Mouse (Mus musculus) heart, embryonic 11.5 days (tissue): ENCODE data around the gene Slc2a1. TPM values are rescaled to one million over a fixed set of nuclear protein-coding genes. Genes with fewer than 3 reads are reported as not detected.

Source experiments
- ATAC-seq: fragments of 200-750 bp; cut with Nextera tagmentation; replicated peaks from 2 replicates; pipeline ENCODE4 v1.8.0; 2017; ENCODE audit warnings: moderate library complexity; ENCODE audit not compliant: insufficient number of reproducible peaks, low FRiP score, low TSS enrichment
- H3K27ac ChIP-seq: fragments of 300-500 bp; sonication (generic); 2 replicates; pipeline ENCODE4 v1.5.1; 2014; ENCODE audit warnings: mild to moderate bottlenecking, low read depth, low read length
- H3K27me3 ChIP-seq: fragments of 300-500 bp; sonication (generic); 2 replicates; pipeline ENCODE4 v1.6.1; 2014; ENCODE audit warnings: mild to moderate bottlenecking, low read length, mixed read lengths; ENCODE audit not compliant: control insufficient read depth, insufficient read depth
- H3K36me3 ChIP-seq: fragments of 300-500 bp; sonication (generic); 2 replicates; pipeline ENCODE4 v1.6.1; 2014; ENCODE audit warnings: mild to moderate bottlenecking, low read length, moderate library complexity, mixed read lengths; ENCODE audit not compliant: control insufficient read depth, insufficient read depth
- H3K4me1 ChIP-seq: fragments of 300-500 bp; sonication (generic); 2 replicates; pipeline ENCODE4 v1.6.1; 2014; ENCODE audit warnings: low read length; ENCODE audit not compliant: control insufficient read depth, insufficient read depth
- H3K4me2 ChIP-seq: fragments of 300-500 bp; sonication (generic); 2 replicates; pipeline ENCODE4 v1.6.1; 2014; ENCODE audit warnings: mild to moderate bottlenecking, moderate library complexity
- H3K4me3 ChIP-seq: fragments of 300-500 bp; sonication (generic); 2 replicates; pipeline ENCODE4 v1.5.1; 2014; ENCODE audit warnings: low read depth, low read length
- H3K9ac ChIP-seq: fragments of 300-500 bp; sonication (generic); 2 replicates; pipeline ENCODE4 v1.6.1; 2014; ENCODE audit warnings: mild to moderate bottlenecking, low read depth, low read length, moderate library complexity
- H3K9me3 ChIP-seq: fragments of 300-500 bp; sonication (generic); replicated peaks from 2 replicates; pipeline ENCODE4 v1.6.1; 2016; ENCODE audit warnings: low read length; ENCODE audit not compliant: control insufficient read depth
- WGBS: fragments of 180-500 bp; shearing (Covaris S2); extraction: QIAGEN DNeasy Blood & Tissue Kit; methylation state at CpG from one replicate; pipeline ENCODE4 v1.1.7; 2014; ENCODE audit not compliant: insufficient replicate concordance; 5-methylcytosine and 5-hydroxymethylcytosine counted together
- polyA plus RNA-seq: library from polyadenylated mRNA; unstranded; fragments of >200 nt; fragmentation: Nextera tagmentation; extraction: Ambion mirVana; gene quantifications from 2 replicates; pipeline ENCODE4 v1.2.1, GENCODE M21; 2014

Slc2a1 gene
- polyA plus RNA-seq, 1 experiment from 2014 or later = 426 TPM

GRCm38 (mm10) chr4:119140126-119140525 is 31.6 kb downstream of the Slc2a1 start:
- ATAC-seq = no peak
- H3K27ac ChIP-seq = no peak overlapping the region
- WGBS = 46% methylated on average over 3 of the region's 3 CpGs

GRCm38 (mm10) chr4:119141191-119141590 is 32.7 kb downstream of the Slc2a1 start:
- H3K9me3 ChIP-seq = no peaks in the 10 kb centered on the region
- H3K36me3 ChIP-seq = peaks cover 16% of the 10 kb centered on the region
- peaks cover 2% of the 10 kb centered on the region; the same call in 1 of the 2 replicates for H3K27me3 ChIP-seq
- WGBS = 29% methylated on average over 10 of the region's 10 CpGs
- 0 out of 2 replicates have a peak, but pooled peaks cover 2% of the 10 kb centered on the region for H3K4me1 ChIP-seq
- H3K4me3 ChIP-seq = no peak overlapping the region
- no peak; the same call in 1 of the 2 replicates for ATAC-seq
- H3K4me2 ChIP-seq = peak overlapping the region; percentile 24; the same call in 1 of the 2 replicates
- no peak overlapping the region for H3K9ac ChIP-seq
- peak overlapping the region; percentile 10 for H3K27ac ChIP-seq

More at GRCm38 (mm10) chr4:119140126-119140525, 31.6 kb downstream of the Slc2a1 start:
- Histone ChIP-seq H3K9me3 (no peaks in the 10 kb centered on the region), H3K4me3 (no peak overlapping the region), H3K27me3 (no peaks in the 10 kb centered on the region; the same call in 1 of the 2 replicates), H3K4me2 (no peak overlapping the region), H3K9ac (no peak overlapping the region), H3K36me3 (peaks cover 26% of the 10 kb centered on the region), H3K4me1 (0 out of 2 replicates have a peak, but pooled peaks cover 2% of the 10 kb centered on the region)

- WGBS = 23% methylated on average over 24 of the region's 24 CpGs
- H3K4me3 ChIP-seq = peak overlapping the region; percentile 23; the same call in 1 of the 2 replicates
These were observed 33.8 kb downstream of the Slc2a1 start for GRCm38 (mm10) chr4:119142230-119142871.

DNA sequence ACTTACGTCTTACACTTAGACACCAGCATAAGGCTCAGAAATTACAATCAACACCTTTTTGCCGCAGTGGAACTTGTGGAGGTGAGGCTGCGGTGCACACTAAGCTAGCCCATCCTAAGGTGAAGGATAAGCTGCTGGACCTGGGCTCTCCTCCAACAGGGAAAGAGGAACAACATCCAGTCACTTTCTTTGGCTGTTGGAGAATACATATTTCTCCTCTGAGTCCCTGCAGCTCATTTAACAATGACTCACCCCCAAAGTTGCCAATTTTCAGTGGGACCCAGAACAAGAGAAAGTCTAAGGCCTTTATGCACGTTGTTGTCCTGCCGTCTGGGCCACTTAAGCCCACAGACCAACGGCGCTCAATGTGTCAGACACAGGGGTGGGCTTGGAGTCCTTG is 38.3 kb downstream of the Slc2a1 start:
- 77% methylated on average over 7 of the region's 7 CpGs for WGBS
- Histone ChIP-seq H3K9ac (no peak overlapping the region), H3K36me3 (no peaks in the 10 kb centered on the region), H3K27ac (no peak overlapping the region), H3K4me3 (no peak overlapping the region), H3K27me3 (peaks cover 13% of the 10 kb centered on the region; the same call in 1 of the 2 replicates), H3K9me3 (no peaks in the 10 kb centered on the region), H3K4me2 (no peak overlapping the region), H3K4me1 (peaks cover 4% of the 10 kb centered on the region; the same call in 1 of the 2 replicates)
- no peak for ATAC-seq

More at GRCm38 (mm10) chr4:119142230-119142871, 33.8 kb downstream of the Slc2a1 start:
- ATAC-seq = peak; percentile 53
- Histone ChIP-seq H3K9me3 (no peaks in the 10 kb centered on the region), H3K4me1 (0 out of 2 replicates have a peak, but pooled peaks cover 2% of the 10 kb centered on the region), H3K27ac (no peak overlapping the region), H3K36me3 (peaks cover 4% of the 10 kb centered on the region), H3K4me2 (peak overlapping the region; percentile 59), H3K9ac (0 out of 2 replicates have a peak overlapping the region, but pooled peaks have one; percentile 39), H3K27me3 (peaks cover 4% of the 10 kb centered on the region; the same call in 1 of the 2 replicates)

GRCm38 (mm10) chr4:119147347-119147746 is 38.8 kb downstream of the Slc2a1 start:
- Histone ChIP-seq H3K4me1 (peaks cover 4% of the 10 kb centered on the region; the same call in 1 of the 2 replicates), H3K36me3 (no peaks in the 10 kb centered on the region), H3K27me3 (peaks cover 13% of the 10 kb centered on the region; the same call in 1 of the 2 replicates), H3K9me3 (no peaks in the 10 kb centered on the region), H3K27ac (no peak overlapping the region), H3K9ac (no peak overlapping the region), H3K4me2 (no peak overlapping the region), H3K4me3 (no peak overlapping the region)
- WGBS = 84% methylated on average over 5 of the region's 5 CpGs
- ATAC-seq = no peak

DNA sequence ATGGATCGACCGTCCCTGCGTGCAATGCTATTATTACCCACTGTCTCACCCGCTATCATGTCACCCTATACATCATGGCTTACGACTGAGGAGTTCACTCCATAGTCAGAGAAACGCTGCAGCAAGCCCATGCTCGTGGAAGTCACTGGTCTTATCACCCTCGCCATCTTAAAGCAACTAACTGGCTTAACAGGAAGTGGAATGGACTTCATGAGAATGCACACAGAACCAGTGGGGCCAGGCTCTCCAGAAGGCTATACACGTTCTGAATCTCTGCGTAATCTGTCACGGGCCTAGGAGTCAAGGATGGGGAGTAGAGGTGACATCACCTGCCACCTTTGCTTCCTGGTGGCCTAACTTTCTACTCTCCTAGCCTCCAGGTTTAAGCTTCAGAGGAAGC is 40.2 kb downstream of the Slc2a1 start:
- Histone ChIP-seq H3K27me3 (peaks cover 13% of the 10 kb centered on the region; the same call in 1 of the 2 replicates), H3K36me3 (no peaks in the 10 kb centered on the region), H3K9me3 (no peaks in the 10 kb centered on the region), H3K4me2 (no peak overlapping the region), H3K4me3 (no peak overlapping the region), H3K9ac (no peak overlapping the region), H3K27ac (no peak overlapping the region), H3K4me1 (peaks cover 4% of the 10 kb centered on the region; the same call in 1 of the 2 replicates)
- no peak for ATAC-seq
- 71% methylated on average over 11 of the region's 11 CpGs for WGBS

DNA sequence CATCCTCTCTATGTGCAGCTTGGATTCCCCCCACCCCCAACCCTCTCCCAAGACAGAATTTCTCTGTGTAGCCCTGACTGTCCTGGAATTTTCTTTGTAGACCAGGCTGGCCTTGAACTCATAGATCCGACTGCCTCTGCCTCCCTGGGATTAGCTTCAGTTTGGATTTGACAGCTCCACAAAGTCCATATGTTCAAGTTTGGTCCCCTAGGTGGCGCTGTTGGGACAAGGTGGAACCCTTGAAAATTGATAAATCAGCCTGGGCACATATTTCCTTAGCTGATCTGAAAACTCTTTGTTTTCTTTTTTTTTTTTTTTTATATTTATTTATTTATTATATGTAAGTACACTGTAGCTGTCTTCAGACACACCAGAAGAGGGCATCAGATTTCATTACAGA is 48.7 kb downstream of the Slc2a1 start:
- H3K4me3 ChIP-seq = no peak overlapping the region
- H3K4me2 ChIP-seq = no peak overlapping the region
- no peaks in the 10 kb centered on the region for H3K36me3 ChIP-seq
- H3K4me1 ChIP-seq = no peaks in the 10 kb centered on the region
- peaks cover 2% of the 10 kb centered on the region; the same call in 1 of the 2 replicates for H3K27me3 ChIP-seq
- no peak overlapping the region for H3K9ac ChIP-seq
- H3K27ac ChIP-seq = no peak overlapping the region
- 31% methylated on average over 2 of the region's 2 CpGs for WGBS
- ATAC-seq = no peak
- H3K9me3 ChIP-seq = no peaks in the 10 kb centered on the region

DNA sequence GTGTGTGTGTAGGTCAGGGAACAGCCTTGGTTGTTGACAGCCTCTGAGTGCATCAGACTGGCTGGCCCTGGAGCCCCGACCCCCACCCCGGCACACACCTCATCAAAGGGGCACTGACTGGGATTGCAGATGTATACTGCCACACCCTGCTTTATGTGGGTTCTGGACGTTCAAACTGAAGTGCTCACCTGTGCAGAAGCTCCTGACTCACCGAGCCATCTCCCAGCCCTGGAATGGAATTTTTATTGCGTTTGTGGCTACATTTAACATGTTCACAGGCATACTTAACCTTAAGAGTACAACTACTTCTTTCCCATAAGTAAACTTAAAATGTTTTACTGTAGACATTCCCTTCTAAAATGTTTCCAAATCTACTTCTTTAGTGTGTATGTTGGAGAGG is 49.4 kb downstream of the Slc2a1 start:
- WGBS = 75% methylated on average over 5 of the region's 5 CpGs
- H3K9me3 ChIP-seq = no peaks in the 10 kb centered on the region
- no peak overlapping the region for H3K4me2 ChIP-seq

More for the DNA sequence above, 49.4 kb downstream of the Slc2a1 start:
- Histone ChIP-seq H3K36me3 (no peaks in the 10 kb centered on the region), H3K27me3 (peaks cover 2% of the 10 kb centered on the region; the same call in 1 of the 2 replicates), H3K4me1 (no peaks in the 10 kb centered on the region), H3K27ac (no peak overlapping the region), H3K4me3 (no peak overlapping the region), H3K9ac (no peak overlapping the region)
- ATAC-seq = no peak
